ENCODE assay signal across 7 mouse cellular contexts in the genomic region with DNA sequence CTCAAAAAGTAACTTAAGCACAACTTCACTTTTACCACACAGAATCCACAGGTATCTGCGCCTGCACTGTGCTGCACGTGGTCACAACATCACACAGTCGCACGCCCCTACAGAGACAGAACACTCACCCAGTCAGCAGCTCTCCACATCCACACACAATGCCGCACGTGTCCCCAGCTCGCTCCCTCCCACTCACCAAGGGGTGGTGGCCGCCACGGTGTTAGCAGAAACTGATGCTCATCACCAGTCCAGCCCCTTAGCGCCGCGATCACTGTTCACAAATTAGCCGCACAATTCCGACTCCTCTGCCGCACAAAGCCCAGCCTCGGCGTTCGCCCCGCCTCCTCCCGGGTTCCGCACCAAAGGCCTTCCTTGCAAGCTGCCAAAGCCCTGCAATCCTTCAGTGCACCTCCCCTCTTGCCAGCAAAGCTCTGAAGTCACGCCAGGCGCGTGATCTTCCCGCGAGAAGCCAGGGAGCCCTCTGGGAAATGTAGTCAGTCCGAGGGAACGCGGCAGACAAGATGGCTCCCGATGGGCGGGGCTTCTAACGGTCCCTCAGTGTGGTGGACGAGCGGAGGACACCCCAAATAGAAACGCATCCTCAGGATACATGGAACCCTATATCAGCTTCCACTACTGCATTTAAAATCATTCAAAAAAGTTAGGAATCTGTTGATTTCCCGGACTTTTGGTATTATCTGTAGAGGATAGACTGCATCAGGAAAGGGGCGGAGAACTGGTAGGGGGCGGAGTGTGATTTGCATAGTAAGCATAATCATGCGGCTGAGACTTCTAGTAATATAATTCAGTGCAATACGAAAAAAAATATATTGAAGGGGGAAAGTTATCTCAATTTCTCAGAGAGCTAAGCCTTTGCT. TPM values are rescaled to one million over a fixed set of nuclear protein-coding genes. Genes with fewer than 3 reads are reported as not detected.
DNase-seq lines count a peak whose midpoint lies in the region; ATAC-seq and TF ChIP-seq lines count a peak whose summit lies in the region.

Gm26920 (minus strand) TSS at position 319 of the 878 bp plus-strand sequence.
Zfp566 (minus strand) TSS at position 436 of the 878 bp plus-strand sequence.

- peaks cover 22% of the 10 kb centered on the region for H3K36me3 ChIP-seq in embryonic facial prominence, embryonic 10.5 days (replicated peaks)
- H3K36me3 ChIP-seq in intestine, postnatal 0 days (ENCODE audit: control insufficient read depth, insufficient read depth): peaks cover 9% of the 10 kb centered on the region; the same call in 1 of the 2 replicates
- peaks cover 18% of the 10 kb centered on the region for H3K36me3 ChIP-seq in midbrain, embryonic 12.5 days
- H3K36me3 ChIP-seq in small intestine, adult 2 months (ENCODE audit: control insufficient read depth, insufficient read depth, low read length): no peaks in the 10 kb centered on the region

- H3K4me2 ChIP-seq in intestine, postnatal 0 days (replicated peaks; ENCODE audit: low read depth): peak within 1 kb of the TSS; percentile 80
- H3K4me2 ChIP-seq in midbrain, embryonic 12.5 days (replicated peaks): peak within 1 kb of the TSS; percentile 62

- peak; percentile 50; the same call in 1 of the 2 replicates for TF ChIP-seq POLR2A in small intestine, adult 2 months (IDR thresholded peaks at IDR 0.05; ENCODE audit: low read depth, low read length)

- H3K27me3 ChIP-seq in embryonic facial prominence, embryonic 10.5 days (replicated peaks; ENCODE audit: low read depth, poor library complexity, severe bottlenecking): no peaks in the 10 kb centered on the region
- no peaks in the 10 kb centered on the region for H3K27me3 ChIP-seq in intestine, postnatal 0 days (replicated peaks; ENCODE audit: control insufficient read depth, insufficient read depth, low read length)
- no peaks in the 10 kb centered on the region for H3K27me3 ChIP-seq in midbrain, embryonic 12.5 days
- no peaks in the 10 kb centered on the region for H3K27me3 ChIP-seq in small intestine, adult 2 months (ENCODE audit: control insufficient read depth, insufficient read depth, low read length)

- intact Hi-C loops in left cerebral cortex, postnatal 4 days (cut with DNase I): no loop called here

- DNase-seq in adrenal gland, postnatal 10 days: peak; percentile 96
- peak; percentile 98 for DNase-seq in embryonic facial prominence, embryonic 10.5 days (ENCODE audit: low spot score)
- DNase-seq in gonadal fat pad, adult 2 months (ENCODE audit: low read depth): peak; percentile 89
- peak; percentile 97 for DNase-seq in left cerebral cortex, postnatal 4 days

- peaks cover 31% of the 10 kb centered on the region for H3K4me1 ChIP-seq in embryonic facial prominence, embryonic 10.5 days
- 0 out of 2 replicates have a peak, but pooled peaks cover 4% of the 10 kb centered on the region for H3K4me1 ChIP-seq in intestine, postnatal 0 days (replicated peaks; ENCODE audit: control insufficient read depth, insufficient read depth, low read length)
- peaks cover 30% of the 10 kb centered on the region for H3K4me1 ChIP-seq in midbrain, embryonic 12.5 days
- peaks cover 6% of the 10 kb centered on the region for H3K4me1 ChIP-seq in small intestine, adult 2 months (ENCODE audit: control insufficient read depth, insufficient read depth, insufficient read length, low read length)

- TF ChIP-seq CTCF in intestine, postnatal 0 days (IDR thresholded peaks at IDR 0.05; ENCODE audit: low read depth): no peak
- TF ChIP-seq CTCF in small intestine, adult 2 months (IDR thresholded peaks at IDR 0.05; ENCODE audit: extremely low read depth, insufficient read length, insufficient replicate concordance, low read depth, low read length): no peak

- H3K4me3 ChIP-seq in embryonic facial prominence, embryonic 10.5 days: peak within 1 kb of the TSS; percentile 80
- peak within 1 kb of the TSS; percentile 59 for H3K4me3 ChIP-seq in intestine, postnatal 0 days (ENCODE audit: low read depth, low read length)
- H3K4me3 ChIP-seq in midbrain, embryonic 12.5 days: peak within 1 kb of the TSS; percentile 63
- peak within 1 kb of the TSS; percentile 90 for H3K4me3 ChIP-seq in small intestine, adult 2 months (ENCODE audit: low read depth, low read length)

- ATAC-seq in intestine, postnatal 0 days: peak; percentile 91
- peak; percentile 91 for ATAC-seq in midbrain, embryonic 12.5 days (ENCODE audit: low FRiP score, low read depth)

- H3K9me3 ChIP-seq in embryonic facial prominence, embryonic 10.5 days: peaks cover 4% of the 10 kb centered on the region; the same call in 1 of the 2 replicates
- no peaks in the 10 kb centered on the region for H3K9me3 ChIP-seq in intestine, postnatal 0 days (ENCODE audit: control insufficient read depth)
- no peaks in the 10 kb centered on the region for H3K9me3 ChIP-seq in midbrain, embryonic 12.5 days

- peak within 1 kb of the TSS; percentile 92 for H3K27ac ChIP-seq in embryonic facial prominence, embryonic 10.5 days (replicated peaks)
- peak within 1 kb of the TSS; percentile 35 for H3K27ac ChIP-seq in intestine, postnatal 0 days (ENCODE audit: low read depth, low read length)
- peak within 1 kb of the TSS; percentile 86 for H3K27ac ChIP-seq in midbrain, embryonic 12.5 days (replicated peaks)
- H3K27ac ChIP-seq in small intestine, adult 2 months (ENCODE audit: insufficient read depth, low read depth, low read length): peak within 1 kb of the TSS; percentile 42

- peak within 1 kb of the TSS; percentile 73 for H3K9ac ChIP-seq in intestine, postnatal 0 days (ENCODE audit: low read depth, low read length)
- peak within 1 kb of the TSS; percentile 68 for H3K9ac ChIP-seq in midbrain, embryonic 12.5 days (replicated peaks)

- WGBS in embryonic facial prominence, embryonic 10.5 days: under 1% methylated on average over 40 of the region's 40 CpGs
- under 1% methylated on average over 40 of the region's 40 CpGs for WGBS in intestine, postnatal 0 days
- under 1% methylated on average over 40 of the region's 40 CpGs for WGBS in midbrain, embryonic 12.5 days
- WGBS in small intestine, adult 2 months: under 1% methylated on average over 40 of the region's 40 CpGs

RNA-seq across cellular contexts. Expression of gene Gm26920, which starts in this region (rescaled TPM):
- total RNA-seq in adrenal gland, postnatal 10 days (2021): under 1 TPM; 0.63 to 0.73 TPM
- polyA plus RNA-seq in embryonic facial prominence, embryonic 10.5 days (2016; fragmentation: Nextera tagmentation; extraction: Ambion mirVana): 1.6 and 4.8 TPM in 2 replicates
- 0.15 and 0.46 TPM in 2 replicates for polyA plus RNA-seq in gonadal fat pad, adult 2 months (2012; rRNA removed)
- not detected in 2 replicates for polyA plus RNA-seq in intestine, postnatal 0 days (2015; fragmentation: Nextera tagmentation; extraction: Ambion mirVana)
- total RNA-seq in left cerebral cortex, postnatal 4 days (2021): 1 to 10 TPM in 1 of 2 experiments, not detected in 1; 1.9 TPM
- polyA plus RNA-seq in midbrain, embryonic 12.5 days (2016; fragmentation: Nextera tagmentation; extraction: Ambion mirVana): 1.0 and 4.5 TPM in 2 replicates
- 0.06 TPM in 1 of 2 replicates, not detected in the other for polyA plus RNA-seq in small intestine, adult 2 months (2012; rRNA removed)

RNA-seq across cellular contexts. Expression of gene Zfp566, which starts in this region (rescaled TPM):
- total RNA-seq in adrenal gland, postnatal 10 days (2021): 1 to 10 TPM; 1.8 to 2.2 TPM
- 20.0 and 21.0 TPM in 2 replicates for polyA plus RNA-seq in embryonic facial prominence, embryonic 10.5 days (2016; fragmentation: Nextera tagmentation; extraction: Ambion mirVana)
- polyA plus RNA-seq in gonadal fat pad, adult 2 months (2012; rRNA removed): 2.9 and 3.0 TPM in 2 replicates
- polyA plus RNA-seq in intestine, postnatal 0 days (2015; fragmentation: Nextera tagmentation; extraction: Ambion mirVana): 2.6 and 3.1 TPM in 2 replicates
- 10 to 100 TPM; 12.9 to 17.3 TPM for total RNA-seq in left cerebral cortex, postnatal 4 days (2021)
- 13.6 and 16.3 TPM in 2 replicates for polyA plus RNA-seq in midbrain, embryonic 12.5 days (2016; fragmentation: Nextera tagmentation; extraction: Ambion mirVana)
- 0.11 and 0.95 TPM in 2 replicates for polyA plus RNA-seq in small intestine, adult 2 months (2012; rRNA removed)

Comparison
In these comparisons a context has a peak if more than half of its experiments do, and no peak if none do; other contexts are left out.
1. Peak in every context shown above with its lines: DNase-seq, ATAC-seq, H3K4me3 ChIP-seq and H3K27ac ChIP-seq.
2. RNA of gene Zfp566 (total RNA-seq): 12.9 to 17.3 TPM in left cerebral cortex, postnatal 4 days; 1.8 to 2.2 TPM in adrenal gland, postnatal 10 days; every median in the first group is over 4 times any median in the second.
3. H3K27ac ChIP-seq: peak in every context shown above with its lines; median percentile 92 in embryonic facial prominence, embryonic 10.5 days; 86 in midbrain, embryonic 12.5 days; 42 in small intestine, adult 2 months; 35 in intestine, postnatal 0 days.